Mouse (Mus musculus) gastrocnemius, postnatal 14 days (tissue): Measurements from ENCODE around the gene Olfr1243. TPM values are rescaled to one million over a fixed set of nuclear protein-coding genes. Genes with fewer than 3 reads are reported as not detected.
"Not testable (repeated sequence)": the region's sequence is repeated elsewhere in the genome, so short reads cannot be mapped to it uniquely, and the experiment has no call there.

Experiments used
- DNase-seq: peaks from one replicate; pipeline ENCODE4 v3.0.0; 2021; ENCODE audit warnings: mixed read lengths
- intact Hi-C: fragments of 180-260 bp; cut with DNase I; formaldehyde crosslinking; loops from one replicate; pipeline ENCODE4 v1.15.1; 2025; ENCODE audit warnings: low total_unique reads
- long read RNA-seq, 2 experiments: library from polyadenylated mRNA; stranded (forward); transcript quantifications; one replicate each; pipeline ENCODE4 v2.0.0; 2021
- total RNA-seq, 2 experiments: library from RNA; stranded (reverse); gene quantifications; 2 replicates each; pipeline ENCODE4 v1.2.3; 2021

Olfr1243 gene
- total RNA-seq = not detected
- long read RNA-seq, experiment 1 = 0 reads
- long read RNA-seq, experiment 2 = 0 reads

- no peak for DNase-seq
- intact Hi-C loops = no loop called here
Measured at GRCm38 (mm10) chr2:89531387-89531786, at the start of gene Olfr1243. TSS of gene Olfr1243 (minus strand) at chr2:89531487.

GRCm38 (mm10) chr2:89578347-89578746, 47.1 kb upstream of the Olfr1243 start, which contains the start of gene Olfr1245:
TSS of gene Olfr1245 (minus strand) at chr2:89578447.
- intact Hi-C loops = no loop called here
- DNase-seq = no peak

- DNase-seq, intact Hi-C loops: not testable (repeated sequence)
Measured at GRCm38 (mm10) chr2:89562706-89563105, 31.4 kb upstream of the Olfr1243 start.

- no peak for DNase-seq
- intact Hi-C loops = no loop called here
Measured at GRCm38 (mm10) chr2:89544516-89544915, 13.2 kb upstream of the Olfr1243 start.

- DNase-seq = no peak
- intact Hi-C loops = no loop called here
Measured at GRCm38 (mm10) chr2:89539923-89540322, 8.6 kb upstream of the Olfr1243 start.

- intact Hi-C loops = no loop called here
- no peak for DNase-seq
Measured at GRCm38 (mm10) chr2:89498235-89498634, 33.1 kb downstream of the Olfr1243 start, which contains the start of gene Olfr1242. TSS of gene Olfr1242 (minus strand) at chr2:89498335.

GRCm38 (mm10) chr2:89487026-89487425, 44.3 kb downstream of the Olfr1243 start, which contains the start of gene Olfr1241:
TSS of gene Olfr1241 (minus strand) at chr2:89487126.
- DNase-seq = no peak
- intact Hi-C loops = no loop called here

Other genes with a start within 250 kb of the Olfr1243 start
- not detected for gene Olfr1229, start 243.5 kb downstream of the Olfr1243 start, total RNA-seq
- not detected for gene Olfr1230, start 234.2 kb downstream of the Olfr1243 start, total RNA-seq
- not detected for gene Olfr1231, start 224.4 kb downstream of the Olfr1243 start, total RNA-seq
- gene Olfr1232, start 201.8 kb downstream of the Olfr1243 start, total RNA-seq = not detected
- not detected for gene Olfr1233, start 189.1 kb downstream of the Olfr1243 start, total RNA-seq
- gene Olfr1234, start 166.6 kb downstream of the Olfr1243 start, total RNA-seq = not detected
- gene Olfr1238, start 121.8 kb downstream of the Olfr1243 start, total RNA-seq = not detected
- gene Olfr1239, start 111.1 kb downstream of the Olfr1243 start, total RNA-seq = not detected
- not detected for gene Olfr1240, start 88.5 kb downstream of the Olfr1243 start, total RNA-seq
- gene Olfr1241, start 44.4 kb downstream of the Olfr1243 start, total RNA-seq = not detected
- gene Olfr1242, start 33.2 kb downstream of the Olfr1243 start, total RNA-seq = not detected
- not detected for gene Olfr1245, start 47.0 kb upstream of the Olfr1243 start, total RNA-seq
- not detected for gene Olfr1246, start 61.7 kb upstream of the Olfr1243 start, total RNA-seq
- gene Olfr1247, start 82.6 kb upstream of the Olfr1243 start, total RNA-seq = not detected
- gene Olfr1248, start 86.8 kb upstream of the Olfr1243 start, total RNA-seq = not detected
- not detected for gene Olfr1249, start 103.5 kb upstream of the Olfr1243 start, total RNA-seq
- gene Olfr1250, start 130.0 kb upstream of the Olfr1243 start, total RNA-seq = not detected
- not detected for gene Olfr1251, start 140.4 kb upstream of the Olfr1243 start, total RNA-seq
- gene Olfr1252, start 193.5 kb upstream of the Olfr1243 start, total RNA-seq = not detected
- gene Olfr1253, start 225.6 kb upstream of the Olfr1243 start, total RNA-seq = not detected